ENCODE assay signal across 17 mouse cellular contexts in genomic region chr2:175172123-175172522, GRCm38 (mm10). TPM values are rescaled to one million over a fixed set of nuclear protein-coding genes. Genes with fewer than 3 reads are reported as not detected.
"Had no signal": no experiment of that assay in that cellular context is flagged by ENCODE, and none has a peak within 500 bp of the region (broad histone marks: within the 10 kb centered on the region; RNA-seq: fewer than 3 reads in every experiment).

No protein-coding gene starts in this region.

- H3K36me3 ChIP-seq: neural tube, embryonic 13.5 days; neural tube, embryonic 15.5 days; stomach, embryonic 15.5 days had no signal

- H3K9ac ChIP-seq: neural tube, embryonic 13.5 days; neural tube, embryonic 15.5 days; stomach, embryonic 15.5 days had no signal

- H3K4me2 ChIP-seq: neural tube, embryonic 13.5 days; neural tube, embryonic 15.5 days; stomach, embryonic 15.5 days had no signal

- DNase-seq: retina, postnatal 1 day; right cerebral cortex, adult 18-20 months; right cerebral cortex, postnatal 14 days; right cerebral cortex, postnatal 25 days; right cerebral cortex, postnatal 4 days; spleen, adult 18-20 months; thymus, adult 18-20 months; thymus, adult 2 months; thymus, postnatal 14 days; thymus, postnatal 25 days; thymus, postnatal 36 days; thymus, postnatal 4 days had no signal

- H3K4me1 ChIP-seq: neural tube, embryonic 13.5 days; neural tube, embryonic 15.5 days; stomach, embryonic 15.5 days had no signal

- H3K27me3 ChIP-seq: neural tube, embryonic 13.5 days; neural tube, embryonic 15.5 days; stomach, embryonic 15.5 days had no signal

- H3K27ac ChIP-seq: neural tube, embryonic 13.5 days; neural tube, embryonic 15.5 days; stomach, embryonic 15.5 days; stomach, postnatal 0 days had no signal

- H3K9me3 ChIP-seq: neural tube, embryonic 13.5 days; stomach, embryonic 15.5 days had no signal

- H3K4me3 ChIP-seq: neural tube, embryonic 13.5 days; neural tube, embryonic 15.5 days; stomach, embryonic 15.5 days had no signal

RNA-seq across cellular contexts. Expression of gene Gm14399, which starts 30.3 kb away (rescaled TPM):
- polyA plus RNA-seq: small intestine, adult 2 months had no signal
